ENCODE assay signal across 1 mouse cellular context in the genomic region with DNA sequence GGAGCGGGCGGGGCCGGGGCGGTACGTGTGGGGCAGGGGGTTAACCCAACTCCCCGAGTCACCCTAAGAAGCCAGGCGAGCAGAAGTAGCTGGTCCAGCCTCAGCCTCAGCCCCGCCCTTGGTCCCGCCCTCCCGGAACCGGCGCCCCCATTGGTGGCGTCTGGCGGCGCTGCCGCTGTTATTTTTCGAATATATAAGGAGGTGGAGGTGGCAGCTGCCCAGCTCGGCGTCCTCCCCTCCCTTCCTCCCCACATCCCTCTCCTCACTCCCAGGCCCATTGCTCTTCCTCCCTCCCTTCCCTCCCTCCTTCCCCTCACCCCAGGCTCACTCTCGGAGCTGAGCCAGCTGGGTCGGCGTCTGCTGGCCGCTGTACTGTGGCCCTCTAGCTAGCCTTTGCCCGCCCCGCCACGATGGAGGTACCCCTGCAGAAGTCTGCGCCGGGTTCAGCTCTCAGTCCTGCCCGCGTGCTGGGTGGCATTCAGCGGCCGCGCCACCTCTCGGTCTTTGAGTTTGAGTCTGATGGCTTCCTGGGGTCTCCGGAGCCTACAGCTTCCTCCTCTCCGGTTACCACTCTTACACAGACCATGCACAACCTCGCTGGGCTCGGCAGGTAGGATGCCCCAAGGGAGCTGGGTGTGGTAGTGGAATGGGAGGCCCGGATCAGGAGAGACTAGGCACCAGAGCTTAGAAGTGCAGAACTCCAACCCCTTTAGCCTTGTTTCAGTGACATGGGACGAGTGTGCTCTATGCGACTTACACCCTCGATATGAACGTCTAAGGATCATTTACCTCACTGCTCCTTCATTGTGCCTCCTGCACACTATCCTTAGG.
A peak's percentile ranks its signal among the peaks of the same experiment; 100 is the strongest.
TF ChIP-seq lines count a peak whose summit lies in the region.

TSS of gene Cdc25b (plus strand) at position 179 of the 831 bp plus-strand sequence.
TSS of gene Spef1 (minus strand) at position 512 of the 831 bp plus-strand sequence.

TF ChIP-seq in MEL, 35 proteins besides CTCF, POLR2A, EP300 and RAD21 (continued from another document):
- no peak for TF ChIP-seq TAL1 (IDR thresholded peaks at IDR 0.05; ENCODE audit: low read length)
- no peak for TF ChIP-seq UBTF (IDR thresholded peaks at IDR 0.05; ENCODE audit: borderline replicate concordance, insufficient read depth, low read depth, low read length)
- TF ChIP-seq NRF1 (IDR thresholded peaks at IDR 0.05; ENCODE audit: insufficient read depth, low read depth, low read length, poor library complexity, severe bottlenecking), result no peak
- no peak for TF ChIP-seq RCOR1 (IDR thresholded peaks at IDR 0.05; ENCODE audit: low read depth, low read length)
- TF ChIP-seq MEF2A (IDR thresholded peaks at IDR 0.05; ENCODE audit: extremely low read depth, insufficient replicate concordance, low read depth, low read length, poor library complexity, severe bottlenecking), result no peak
- TF ChIP-seq TCF12 (IDR thresholded peaks at IDR 0.05; ENCODE audit: low read depth, low read length), result peak; percentile 27; the same call in 1 of the 2 replicates
- peak; percentile 82; the same call in 1 of the 2 replicates for TF ChIP-seq CHD1 (IDR thresholded peaks at IDR 0.05; ENCODE audit: low read depth, low read length)
- TF ChIP-seq E2F4 (IDR thresholded peaks at IDR 0.05; ENCODE audit: borderline replicate concordance, low read depth, low read length), result no peak
- peak; percentile 57 for TF ChIP-seq TBP (IDR thresholded peaks at IDR 0.05; ENCODE audit: low read depth, low read length)
- no peak for TF ChIP-seq SMC3 (IDR thresholded peaks at IDR 0.05; ENCODE audit: low read depth, low read length)
- TF ChIP-seq CHD2 (IDR thresholded peaks at IDR 0.05; ENCODE audit: low read length), result no peak
- no peak for TF ChIP-seq JUND (IDR thresholded peaks at IDR 0.05; ENCODE audit: low read depth, low read length)
- no peak for TF ChIP-seq MAFK (IDR thresholded peaks at IDR 0.05; ENCODE audit: borderline replicate concordance, low read depth, low read length)
- peak; percentile 78; the same call in 1 of the 2 replicates for TF ChIP-seq ZMIZ1 (IDR thresholded peaks at IDR 0.05; ENCODE audit: low read depth, low read length)
- no peak for TF ChIP-seq USF2 (IDR thresholded peaks at IDR 0.05; ENCODE audit: borderline replicate concordance in 1 of 2, insufficient read depth in 1 of 2, low read depth in 1 of 2, low read length in 2 of 2)
